Mouse (Mus musculus): ENCODE results near the gene Fbxl17. TPM values are rescaled to one million over a fixed set of nuclear protein-coding genes. Genes with fewer than 3 reads are reported as not detected.
A peak's percentile ranks its signal among the peaks of the same experiment; 100 is the strongest.

The Fbxl17 gene
- polyA plus RNA-seq, 1 experiment from 2014 or later: 7.7 TPM

- H3K36me3 ChIP-seq: peaks cover 8% of the 10 kb centered on the region
- no peak for ATAC-seq (ENCODE audit: insufficient number of reproducible peaks, insufficient read depth, low FRiP score, low TSS enrichment, low read depth)
- 0 out of 2 replicates have a peak, but pooled peaks cover 3% of the 10 kb centered on the region for H3K4me1 ChIP-seq
- no peak overlapping the region for H3K4me2 ChIP-seq
- H3K9ac ChIP-seq: no peak overlapping the region
- H3K27ac ChIP-seq: no peak overlapping the region
- no peaks in the 10 kb centered on the region for H3K9me3 ChIP-seq
- H3K27me3 ChIP-seq: no peaks in the 10 kb centered on the region
- H3K4me3 ChIP-seq: no peak overlapping the region
- WGBS: 90% methylated on average over 3 of the region's 3 CpGs
These were observed 41.8 kb downstream of the Fbxl17 start for GRCm38 (mm10) chr17:63458052-63458451.

- no peaks in the 10 kb centered on the region for H3K9me3 ChIP-seq
- 0 out of 2 replicates have a peak overlapping the region, but pooled peaks have one; percentile 1 for H3K4me2 ChIP-seq
- ATAC-seq (ENCODE audit: insufficient number of reproducible peaks, insufficient read depth, low FRiP score, low TSS enrichment, low read depth): no peak
- no peaks in the 10 kb centered on the region for H3K27me3 ChIP-seq
- peaks cover 6% of the 10 kb centered on the region for H3K4me1 ChIP-seq
- H3K9ac ChIP-seq: no peak overlapping the region
- 52% methylated on average over 10 of the region's 10 CpGs for WGBS
- peaks cover 4% of the 10 kb centered on the region for H3K36me3 ChIP-seq
- peak overlapping the region; percentile 64; the same call in 1 of the 2 replicates for H3K27ac ChIP-seq
- H3K4me3 ChIP-seq: no peak overlapping the region
These were observed 48.4 kb downstream of the Fbxl17 start for GRCm38 (mm10) chr17:63451311-63452006.

- Histone ChIP-seq H3K27ac (no peak overlapping the region), H3K4me3 (no peak overlapping the region), H3K9ac (no peak overlapping the region), H3K9me3 (no peaks in the 10 kb centered on the region), H3K36me3 (0 out of 2 replicates have a peak, but pooled peaks cover 3% of the 10 kb centered on the region), H3K27me3 (no peaks in the 10 kb centered on the region), H3K4me2 (no peak overlapping the region), H3K4me1 (peaks cover 6% of the 10 kb centered on the region)
- 63% methylated on average over 10 of the region's 10 CpGs for WGBS
- no peak for ATAC-seq (ENCODE audit: insufficient number of reproducible peaks, insufficient read depth, low FRiP score, low TSS enrichment, low read depth)
These were observed 52.1 kb downstream of the Fbxl17 start for GRCm38 (mm10) chr17:63447691-63448090.

- Histone ChIP-seq H3K9me3 (no peaks in the 10 kb centered on the region), H3K4me3 (no peak overlapping the region), H3K4me1 (peaks cover 6% of the 10 kb centered on the region), H3K4me2 (no peak overlapping the region), H3K36me3 (0 out of 2 replicates have a peak, but pooled peaks cover 3% of the 10 kb centered on the region), H3K9ac (no peak overlapping the region), H3K27ac (no peak overlapping the region), H3K27me3 (no peaks in the 10 kb centered on the region)
- 66% methylated on average over 10 of the region's 10 CpGs for WGBS
- ATAC-seq (ENCODE audit: insufficient number of reproducible peaks, insufficient read depth, low FRiP score, low TSS enrichment, low read depth): no peak
These were observed 52.7 kb downstream of the Fbxl17 start for GRCm38 (mm10) chr17:63446971-63447679.

- no peak for ATAC-seq (ENCODE audit: insufficient number of reproducible peaks, insufficient read depth, low FRiP score, low TSS enrichment, low read depth)
- H3K4me3 ChIP-seq: no peak overlapping the region
- H3K36me3 ChIP-seq: 0 out of 2 replicates have a peak, but pooled peaks cover 3% of the 10 kb centered on the region
- H3K4me1 ChIP-seq: no peaks in the 10 kb centered on the region
- H3K27me3 ChIP-seq: no peaks in the 10 kb centered on the region
- no peak overlapping the region for H3K4me2 ChIP-seq
- WGBS: 81% methylated on average over 4 of the region's 4 CpGs
- H3K27ac ChIP-seq: no peak overlapping the region
- H3K9ac ChIP-seq: no peak overlapping the region
- H3K9me3 ChIP-seq: no peaks in the 10 kb centered on the region
These were observed 54.6 kb downstream of the Fbxl17 start for GRCm38 (mm10) chr17:63445212-63445611.

GRCm38 (mm10) chr17:63437424-63437823, 62.4 kb downstream of the Fbxl17 start:
- WGBS: 91% methylated on average over 6 of the region's 6 CpGs
- ATAC-seq (ENCODE audit: insufficient number of reproducible peaks, insufficient read depth, low FRiP score, low TSS enrichment, low read depth): no peak
- no peaks in the 10 kb centered on the region for H3K9me3 ChIP-seq

GRCm38 (mm10) chr17:63434081-63434480, 65.7 kb downstream of the Fbxl17 start:
- Histone ChIP-seq H3K36me3 (0 out of 2 replicates have a peak, but pooled peaks cover 3% of the 10 kb centered on the region), H3K4me3 (no peak overlapping the region), H3K4me2 (no peak overlapping the region), H3K27me3 (no peaks in the 10 kb centered on the region), H3K27ac (no peak overlapping the region), H3K9me3 (no peaks in the 10 kb centered on the region), H3K4me1 (no peaks in the 10 kb centered on the region), H3K9ac (no peak overlapping the region)
- 49% methylated on average over 6 of the region's 6 CpGs for WGBS
- ATAC-seq (ENCODE audit: insufficient number of reproducible peaks, insufficient read depth, low FRiP score, low TSS enrichment, low read depth): no peak

More at GRCm38 (mm10) chr17:63437424-63437823, 62.4 kb downstream of the Fbxl17 start:
- H3K9ac ChIP-seq: no peak overlapping the region
- H3K36me3 ChIP-seq: no peaks in the 10 kb centered on the region
- no peaks in the 10 kb centered on the region for H3K27me3 ChIP-seq
- no peaks in the 10 kb centered on the region for H3K4me1 ChIP-seq
- no peak overlapping the region for H3K4me2 ChIP-seq
- no peak overlapping the region for H3K27ac ChIP-seq
- H3K4me3 ChIP-seq: no peak overlapping the region

GRCm38 (mm10) chr17:63431650-63432049, 68.2 kb downstream of the Fbxl17 start:
- 78% methylated on average over 7 of the region's 7 CpGs for WGBS
- no peak overlapping the region for H3K27ac ChIP-seq
- ATAC-seq (ENCODE audit: insufficient number of reproducible peaks, insufficient read depth, low FRiP score, low TSS enrichment, low read depth): no peak

GRCm38 (mm10) chr17:63430395-63431075, 69.3 kb downstream of the Fbxl17 start:
- Histone ChIP-seq H3K27ac (no peak overlapping the region), H3K9me3 (no peaks in the 10 kb centered on the region), H3K4me2 (peak overlapping the region; percentile 48), H3K9ac (0 out of 2 replicates have a peak overlapping the region, but pooled peaks have one; percentile 32), H3K36me3 (0 out of 2 replicates have a peak, but pooled peaks cover 3% of the 10 kb centered on the region), H3K4me1 (no peaks in the 10 kb centered on the region), H3K4me3 (peak overlapping the region; percentile 17; the same call in 1 of the 2 replicates), H3K27me3 (no peaks in the 10 kb centered on the region)
- ATAC-seq (ENCODE audit: insufficient number of reproducible peaks, insufficient read depth, low FRiP score, low TSS enrichment, low read depth): no peak
- 60% methylated on average over 17 of the region's 17 CpGs for WGBS

More at GRCm38 (mm10) chr17:63431650-63432049, 68.2 kb downstream of the Fbxl17 start:
- no peak overlapping the region for H3K4me2 ChIP-seq
- H3K27me3 ChIP-seq: no peaks in the 10 kb centered on the region
- H3K36me3 ChIP-seq: 0 out of 2 replicates have a peak, but pooled peaks cover 3% of the 10 kb centered on the region
- no peak overlapping the region for H3K9ac ChIP-seq
- H3K4me1 ChIP-seq: no peaks in the 10 kb centered on the region
- no peak overlapping the region for H3K4me3 ChIP-seq
- no peaks in the 10 kb centered on the region for H3K9me3 ChIP-seq

- Histone ChIP-seq H3K4me2 (no peak overlapping the region), H3K27me3 (no peaks in the 10 kb centered on the region), H3K9ac (no peak overlapping the region), H3K36me3 (0 out of 2 replicates have a peak, but pooled peaks cover 4% of the 10 kb centered on the region), H3K27ac (no peak overlapping the region), H3K4me1 (peaks cover 4% of the 10 kb centered on the region; the same call in 1 of the 2 replicates), H3K4me3 (no peak overlapping the region), H3K9me3 (0 out of 2 replicates have a peak, but pooled peaks cover 4% of the 10 kb centered on the region)
- no peak for ATAC-seq (ENCODE audit: insufficient number of reproducible peaks, insufficient read depth, low FRiP score, low TSS enrichment, low read depth)
- 80% methylated on average over 4 of the region's 4 CpGs for WGBS
These were observed 76.0 kb downstream of the Fbxl17 start for GRCm38 (mm10) chr17:63423851-63424250.

- Histone ChIP-seq H3K9me3 (0 out of 2 replicates have a peak, but pooled peaks cover 4% of the 10 kb centered on the region), H3K27ac (no peak overlapping the region), H3K4me1 (peaks cover 4% of the 10 kb centered on the region; the same call in 1 of the 2 replicates), H3K4me3 (no peak overlapping the region), H3K9ac (no peak overlapping the region), H3K36me3 (0 out of 2 replicates have a peak, but pooled peaks cover 4% of the 10 kb centered on the region), H3K27me3 (no peaks in the 10 kb centered on the region), H3K4me2 (no peak overlapping the region)
- ATAC-seq (ENCODE audit: insufficient number of reproducible peaks, insufficient read depth, low FRiP score, low TSS enrichment, low read depth): no peak
- WGBS: 90% methylated on average over 5 of the region's 5 CpGs
These were observed 77.1 kb downstream of the Fbxl17 start for GRCm38 (mm10) chr17:63422685-63423084.

Measured in embryonic facial prominence, embryonic 13.5 days (tissue).